Comparison of ENCODE assay signal across 10 mouse cellular contexts in the genomic region with DNA sequence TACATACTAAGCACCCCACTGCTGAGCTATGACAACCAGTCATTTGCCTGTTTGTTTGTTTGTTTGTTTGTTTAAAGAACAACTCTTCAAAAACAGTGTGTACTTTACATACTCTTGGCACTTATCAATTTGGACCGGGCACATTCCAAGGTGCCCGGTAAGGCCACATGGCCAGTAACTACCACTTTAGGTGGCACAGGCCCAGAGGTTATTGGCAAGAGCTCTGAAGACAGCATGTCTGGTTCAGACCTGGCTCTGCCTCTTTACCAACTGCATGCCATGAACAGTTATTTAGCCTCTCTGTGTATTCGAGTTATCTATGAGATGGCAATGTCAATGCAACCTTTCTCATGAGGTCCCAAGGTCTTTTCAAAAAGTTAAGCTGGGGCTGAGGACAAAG. TPM values are rescaled to one million over a fixed set of nuclear protein-coding genes. Genes with fewer than 3 reads are reported as not detected.
DNase-seq lines count a peak whose midpoint lies in the region; TF ChIP-seq lines count a peak whose summit lies in the region.
"Not testable (repeated sequence)": the region's sequence is repeated elsewhere in the genome, so short reads cannot be mapped to it uniquely, and the experiment has no call there.
"Had no signal": no experiment of that assay in that cellular context is flagged by ENCODE, and none has a peak within 500 bp of the region (broad histone marks: within the 10 kb centered on the region; RNA-seq: fewer than 3 reads in every experiment).

No protein-coding gene starts in this region.

- not testable (repeated sequence) for TF ChIP-seq CTCF in gastrocnemius, adult 2 months (IDR thresholded peaks at IDR 0.05); kidney, adult 2 months (conservative IDR thresholded peaks at IDR 0.05; ENCODE audit: insufficient read depth, insufficient read length, low read depth, low read length)

- 0 out of 2 replicates have a peak overlapping the region, but pooled peaks have one; percentile 32 for H3K27ac ChIP-seq in gastrocnemius, adult 2 months
- H3K27ac ChIP-seq in kidney, adult 2 months (ENCODE audit: insufficient read depth, low read depth, low read length) = peak overlapping the region; percentile 97

- DNase-seq in adrenal gland, postnatal 10 days = peak; percentile 73
- peak; percentile 71 to 78 for DNase-seq in cerebellum, postnatal 10 days
- DNase-seq in gastrocnemius, adult 2 months = peak; percentile 45
- DNase-seq in heart, adult 18-20 months = peak; percentile 56 to 59
- DNase-seq in kidney, adult 11 months = peak; percentile 69
- DNase-seq in kidney, adult 2 months = peak; percentile 85
- peak; percentile 85 for DNase-seq in kidney, adult 9 months
- DNase-seq in kidney, postnatal 36 days = peak; percentile 76 to 91

- H3K4me1 ChIP-seq in kidney, adult 2 months (ENCODE audit: control insufficient read depth, insufficient read depth, low read length) = peaks cover 25% of the 10 kb centered on the region

- 35% methylated on average over 3 of the region's 3 CpGs for WGBS in kidney, adult 2 months

- not testable (repeated sequence) for H3K27me3 ChIP-seq in kidney, adult 2 months (replicated peaks; ENCODE audit: control insufficient read depth, insufficient read depth, low read length)

- not testable (repeated sequence) for TF ChIP-seq POLR2A in kidney, adult 2 months (IDR thresholded peaks at IDR 0.05; ENCODE audit: low read depth, low read length)

- not testable (repeated sequence) for H3K36me3 ChIP-seq in kidney, adult 2 months (ENCODE audit: control insufficient read depth, insufficient read depth, low read length)

- intact Hi-C loops in gastrocnemius, adult 2 months (cut with DNase I) = not testable (repeated sequence)

- H3K4me3 ChIP-seq in gastrocnemius, adult 2 months; kidney, adult 2 months (ENCODE audit: insufficient read depth, low read depth, low read length): not testable (repeated sequence)

RNA-seq across cellular contexts. Expression of a gene that starts 5.6 kb away (rescaled TPM):
- 100 to 1,000 TPM; 116 to 123 TPM for total RNA-seq in adrenal gland, postnatal 10 days (2021)
- 100 to 1,000 TPM in 1 of 2 experiments, 10 to 100 TPM in 1; 46.5 to 139 TPM for total RNA-seq in gastrocnemius, adult 2 months (2021)
- 100 to 1,000 TPM; 206 to 329 TPM for total RNA-seq in heart, adult 18-20 months (2021)
- polyA plus RNA-seq in kidney, adult 2 months (2012; rRNA removed) = 28,844 and 31,623 TPM in 2 replicates
- total RNA-seq: CH12.LX, G1E had no signal
- polyA plus RNA-seq: G1E had no signal

RNA-seq across cellular contexts. Expression of a gene that starts 30.5 kb away (rescaled TPM):
- 100 to 1,000 TPM; 337 to 370 TPM for total RNA-seq in adrenal gland, postnatal 10 days (2021)
- 100 to 1,000 TPM; 186 to 220 TPM for total RNA-seq in gastrocnemius, adult 2 months (2021)
- 100 to 1,000 TPM; 303 to 309 TPM for total RNA-seq in heart, adult 18-20 months (2021)
- polyA plus RNA-seq in kidney, adult 2 months (2012; rRNA removed) = 1,115 and 1,173 TPM in 2 replicates

RNA-seq across cellular contexts. Expression of a gene that starts 35.9 kb away (rescaled TPM):
- 10 to 100 TPM; 14.5 to 30.3 TPM for total RNA-seq in adrenal gland, postnatal 10 days (2021)
- 10 to 100 TPM; 18.7 to 30.6 TPM for total RNA-seq in gastrocnemius, adult 2 months (2021)
- 10 to 100 TPM; 30.9 to 34.4 TPM for total RNA-seq in heart, adult 18-20 months (2021)
- polyA plus RNA-seq in kidney, adult 2 months (2012; rRNA removed) = 1.4 and 3.9 TPM in 2 replicates
